Mouse (Mus musculus) MEL (cell line): ENCODE measurements around the gene Gm40460.
"Not testable (repeated sequence)": the region's sequence is repeated elsewhere in the genome, so short reads cannot be mapped to it uniquely, and the experiment has no call there.

Experiments used
- EP300 ChIP-seq, 2 experiments: IDR thresholded peaks; 2 replicates each; pipeline ENCODE4 v1.6.1; 2011; ENCODE audit warnings: improper control_type of control experiment in 2 of 2, low read length in 2 of 2, low read depth in 1 of 2, mild to moderate bottlenecking in 1 of 2
- KAT2A ChIP-seq: conservative IDR thresholded peaks from 2 replicates; pipeline ENCODE4 v1.6.1; 2012; ENCODE audit warnings: low read depth, low read length, improper control_type of control experiment, inconsistent platforms
- MAX ChIP-seq: IDR thresholded peaks from 2 replicates; pipeline ENCODE4 v1.6.1; 2011; ENCODE audit warnings: low read length, improper control_type of control experiment
- TCF12 ChIP-seq: IDR thresholded peaks from 2 replicates; pipeline ENCODE4 v1.6.1; 2014; ENCODE audit warnings: low read depth, mild to moderate bottlenecking, inconsistent platforms, low read length, improper control_type of control experiment, moderate library complexity

DNA sequence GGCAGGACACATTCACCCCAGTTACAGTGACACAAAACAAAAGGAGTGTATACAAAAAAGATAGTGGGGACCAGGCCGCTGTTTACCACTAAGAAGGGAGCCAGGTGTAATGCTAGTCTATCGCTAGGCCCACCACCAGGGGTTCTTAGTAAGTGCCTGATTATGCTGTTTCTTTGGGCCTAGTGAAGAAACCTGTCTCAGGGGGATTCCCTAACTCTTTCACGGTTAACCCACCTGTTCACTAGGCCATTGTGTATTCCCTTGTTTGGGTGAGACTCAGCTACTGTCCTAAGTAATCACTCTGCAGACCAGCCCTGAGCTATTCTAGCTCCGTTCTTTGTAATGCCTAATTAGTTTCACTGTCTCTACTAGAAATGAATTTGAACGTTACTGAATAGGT, 34.0 kb downstream of the Gm40460 start:
- TF ChIP-seq KAT2A; MAX; TCF12; EP300 (IDR thresholded peaks at IDR 0.05; ENCODE audit: low read depth in 1 of 2, low read length in 2 of 2): not testable (repeated sequence)
